Mouse (Mus musculus) ES-CJ7 (cell line): ENCODE data around the gene Ttc28.
A peak's percentile ranks its signal among the peaks of the same experiment; 100 is the strongest.

Source experiments
- DNase-seq: peaks from one replicate; pipeline ENCODE4 v3.0.0; 2011; ENCODE audit warnings: low read depth, low spot score

Ttc28 gene

DNA sequence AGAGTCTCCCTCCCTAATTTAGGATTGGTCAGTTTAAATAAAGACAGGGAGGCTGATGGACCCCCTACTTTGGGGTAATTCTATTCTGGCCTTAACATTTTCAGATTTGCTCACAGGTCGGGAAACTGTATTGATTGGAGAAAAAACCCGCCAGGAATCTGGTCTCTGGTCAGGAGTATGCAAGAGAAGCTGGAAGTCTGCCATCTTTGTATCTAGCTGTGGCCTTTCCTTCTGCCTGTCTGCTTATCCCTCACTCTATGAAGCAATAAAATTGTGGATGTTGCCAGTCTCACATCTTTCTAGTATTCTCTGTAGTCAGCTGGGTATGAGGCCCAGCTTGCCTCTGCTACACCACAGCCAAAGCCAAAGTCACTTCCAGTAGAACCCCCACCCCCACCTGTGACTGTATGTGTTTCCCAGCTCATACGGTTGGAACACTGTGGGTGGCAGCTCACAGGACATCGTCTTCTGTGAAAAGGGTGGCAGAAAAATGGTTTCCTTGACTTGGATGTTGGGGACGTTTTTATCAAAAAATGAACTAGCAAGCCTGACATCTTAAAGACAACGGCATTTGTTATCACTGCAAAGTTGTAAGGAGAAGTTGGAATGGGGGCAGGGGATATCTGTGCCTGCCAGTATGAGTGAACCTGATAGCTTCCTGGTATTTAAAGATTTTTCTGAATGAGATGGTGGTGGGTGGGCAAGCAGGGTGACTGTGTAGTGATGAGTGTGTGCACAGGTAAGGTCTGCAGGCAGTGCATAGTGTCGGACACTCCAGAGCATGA, 281.7 kb downstream of the Ttc28 start:
- no peak for DNase-seq

DNA sequence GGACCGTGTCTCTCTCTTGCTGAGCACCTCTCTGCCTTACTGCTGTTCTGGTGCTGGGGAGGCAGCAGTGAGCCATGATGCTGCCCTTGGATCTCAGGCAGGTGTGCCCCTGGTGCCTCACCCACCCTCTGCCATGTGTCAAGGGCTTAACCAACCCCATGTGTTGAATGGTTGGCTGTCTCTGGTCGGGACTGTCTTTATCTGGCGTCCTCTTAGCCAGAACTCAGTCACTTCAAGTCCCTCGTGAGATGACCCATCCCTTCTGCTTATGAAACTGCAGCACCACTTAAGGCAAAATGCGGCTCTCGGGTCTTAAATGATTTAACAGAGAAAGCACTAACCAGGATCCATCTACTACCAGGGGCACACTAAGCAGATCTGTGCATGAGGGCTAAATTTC, 283.3 kb downstream of the Ttc28 start:
- no peak for DNase-seq

GRCm38 (mm10) chr5:111163377-111163776, 283.8 kb downstream of the Ttc28 start:
- DNase-seq, result no peak

DNA sequence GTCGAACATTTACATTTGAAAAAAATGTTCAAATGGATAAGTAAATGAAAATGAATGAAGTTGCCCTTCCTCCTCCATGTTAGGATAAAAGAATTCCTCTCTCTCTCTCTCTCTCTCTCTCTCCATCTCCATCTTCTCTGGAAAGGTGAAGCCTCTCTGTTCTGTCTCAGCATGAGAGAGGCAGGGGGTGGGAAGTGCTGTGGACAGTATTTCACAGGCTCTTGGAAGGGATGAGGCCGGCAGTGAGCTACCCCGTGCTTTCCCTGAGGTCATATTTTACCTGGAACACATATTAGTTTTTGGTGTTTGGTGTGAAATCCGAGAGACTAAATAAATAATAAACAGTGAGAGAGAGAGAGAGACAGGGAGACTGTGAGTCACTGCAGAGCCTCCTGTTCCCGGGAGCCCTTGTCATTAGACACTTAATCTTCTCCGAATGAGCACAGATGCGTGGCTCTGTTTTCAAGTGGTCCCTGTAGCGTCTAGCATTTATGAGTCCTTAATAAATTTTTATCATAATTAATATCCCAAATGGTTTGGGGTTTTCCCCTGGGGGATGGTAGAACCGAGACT, 284.8 kb downstream of the Ttc28 start:
- no peak for DNase-seq

DNA sequence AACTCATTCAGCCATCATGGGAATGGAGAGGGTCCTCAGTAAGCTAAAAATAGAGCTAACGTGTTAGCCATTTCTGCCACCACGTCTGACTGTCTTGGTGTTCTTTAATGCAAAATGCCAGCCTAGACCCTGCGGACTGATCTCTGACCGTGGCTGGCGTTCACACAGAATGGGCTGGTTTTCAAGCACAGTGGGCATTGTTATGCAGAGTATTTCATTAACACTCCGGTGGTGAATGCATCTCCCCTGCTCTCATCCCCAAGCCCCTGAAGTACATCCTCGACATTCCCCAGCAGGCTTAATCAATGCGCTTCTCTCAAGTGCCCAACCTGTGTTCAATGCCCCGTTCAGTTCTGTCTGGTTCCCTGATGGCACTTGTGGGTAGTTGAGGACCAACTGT, 290.8 kb downstream of the Ttc28 start:
- DNase-seq, result peak; percentile 87

GRCm38 (mm10) chr5:111175410-111175809, 295.8 kb downstream of the Ttc28 start:
- no peak for DNase-seq

DNA sequence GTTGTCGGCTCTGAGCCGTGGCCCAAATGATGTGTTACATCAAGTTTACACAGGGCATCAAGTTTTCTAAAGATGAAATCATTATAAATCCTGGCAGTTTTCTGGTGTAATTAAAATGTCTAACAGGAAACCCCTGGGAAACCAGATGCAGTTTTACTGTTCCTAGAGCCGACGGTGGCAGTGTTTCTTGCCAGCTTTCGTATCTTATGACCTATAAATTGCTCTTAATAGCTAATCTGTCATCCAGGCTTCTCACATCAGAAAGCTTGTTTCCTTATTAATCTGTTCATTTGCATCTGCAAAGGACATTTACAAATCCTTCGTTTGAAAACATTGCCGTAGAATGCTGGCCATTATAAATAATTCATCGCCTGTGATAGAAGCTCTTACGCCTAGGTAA, 296.2 kb downstream of the Ttc28 start:
- DNase-seq, result no peak

DNA sequence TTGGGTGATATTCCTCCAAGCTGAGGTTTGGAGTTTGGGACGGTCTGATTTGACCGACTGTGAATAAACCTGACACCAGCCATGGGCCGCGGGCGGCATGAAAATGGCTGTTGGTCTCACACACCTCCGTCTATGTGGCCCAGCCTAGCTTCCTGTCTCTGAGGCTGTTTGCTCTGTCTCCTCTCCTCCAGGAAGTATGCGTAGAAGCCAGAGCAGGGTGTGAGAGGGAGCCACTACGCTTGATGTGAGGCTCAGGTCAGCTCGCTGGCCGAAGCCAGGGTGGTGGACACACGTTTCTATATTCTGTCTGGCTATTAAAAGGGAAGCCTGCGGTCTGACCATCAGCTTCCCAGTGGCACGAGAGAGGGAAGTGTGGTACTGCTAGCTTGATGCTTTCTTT, 296.8 kb downstream of the Ttc28 start:
- no peak for DNase-seq

DNA sequence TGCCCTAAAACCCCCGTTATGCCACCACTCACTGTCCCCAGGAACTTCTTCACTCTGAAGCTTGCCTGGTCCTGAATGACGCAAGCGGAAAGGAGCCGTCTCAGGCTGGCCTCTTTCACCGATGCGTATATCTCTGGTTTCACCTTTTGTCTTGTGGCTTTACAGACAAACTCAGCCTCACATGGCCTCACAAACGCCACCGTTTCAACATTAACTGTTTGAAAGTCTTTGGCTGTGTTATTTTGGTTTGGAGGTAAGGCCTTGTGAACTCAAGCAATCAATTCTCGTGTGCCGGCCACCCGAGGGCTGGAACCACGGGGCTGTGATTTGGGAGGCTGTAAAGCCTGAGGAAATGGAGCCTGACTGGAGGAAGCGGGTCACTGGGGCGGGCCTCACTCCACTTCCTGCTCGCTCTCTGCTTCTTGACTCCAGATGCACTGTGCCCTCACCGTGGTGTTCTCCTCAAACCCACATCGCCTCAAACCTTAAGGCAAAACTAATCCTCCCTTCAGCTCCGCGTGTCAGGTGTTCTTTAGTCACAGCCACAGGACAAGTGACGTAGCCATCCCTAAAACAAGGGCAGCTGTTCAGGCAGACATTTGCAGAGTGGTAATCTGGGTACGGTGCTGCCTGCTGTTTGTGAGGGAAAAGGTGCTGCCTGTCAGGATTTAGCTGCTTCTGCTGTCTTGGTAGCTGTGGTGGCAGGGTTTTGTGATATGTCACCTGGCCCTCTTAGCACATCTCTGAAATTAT, 298.9 kb downstream of the Ttc28 start:
- peak; percentile 28 for DNase-seq

- no peak for DNase-seq
Measured at GRCm38 (mm10) chr5:111179651-111180050, 300.0 kb downstream of the Ttc28 start.

- no peak for DNase-seq
Measured at GRCm38 (mm10) chr5:111180091-111181053, 300.8 kb downstream of the Ttc28 start.

GRCm38 (mm10) chr5:111181204-111181912, 301.8 kb downstream of the Ttc28 start:
- no peak for DNase-seq

GRCm38 (mm10) chr5:111186600-111186999, 307.0 kb downstream of the Ttc28 start:
- DNase-seq, result peak; percentile 55

DNA sequence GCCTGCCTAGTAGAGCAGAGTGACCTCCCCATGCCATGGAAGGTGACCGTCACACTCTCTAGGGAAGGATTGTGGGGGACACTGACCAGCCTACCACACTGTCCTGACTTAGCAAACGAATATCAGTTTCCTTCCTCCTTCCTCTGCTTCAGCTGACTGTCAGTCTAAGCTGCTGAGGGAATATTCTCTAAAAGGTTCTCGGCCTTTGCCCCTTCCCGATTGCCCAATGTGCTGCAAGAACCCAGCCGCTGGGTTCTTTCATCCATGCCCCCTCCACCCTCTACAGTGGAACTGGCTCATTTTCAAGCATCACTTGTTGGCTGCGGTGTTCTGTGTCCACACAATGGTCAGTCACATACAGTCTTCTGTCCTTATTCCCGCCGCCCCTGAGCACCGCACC, 312.4 kb downstream of the Ttc28 start:
- DNase-seq, result no peak

DNA sequence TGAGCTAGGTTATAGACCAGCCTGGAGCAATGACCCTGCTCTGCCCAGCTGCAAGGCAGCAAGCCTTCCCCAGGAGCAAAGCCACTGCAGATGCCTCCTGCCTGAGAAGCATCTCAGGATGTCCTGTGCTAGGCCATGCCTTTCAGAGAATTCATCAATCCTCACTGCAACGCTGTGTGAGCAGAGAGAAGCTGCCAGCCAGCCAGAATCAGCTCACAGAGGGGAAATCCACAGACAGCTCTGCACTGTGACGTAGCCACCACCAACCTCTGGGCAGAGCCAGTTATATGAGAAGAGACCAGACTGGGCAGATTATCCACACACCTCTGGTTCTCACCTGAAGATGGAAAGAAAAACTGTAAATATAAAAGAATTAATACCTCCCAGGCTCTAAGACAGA, 315.2 kb downstream of the Ttc28 start:
- DNase-seq, result no peak

GRCm38 (mm10) chr5:111195488-111196485, 316.2 kb downstream of the Ttc28 start:
- DNase-seq, result peak; percentile 19

DNA sequence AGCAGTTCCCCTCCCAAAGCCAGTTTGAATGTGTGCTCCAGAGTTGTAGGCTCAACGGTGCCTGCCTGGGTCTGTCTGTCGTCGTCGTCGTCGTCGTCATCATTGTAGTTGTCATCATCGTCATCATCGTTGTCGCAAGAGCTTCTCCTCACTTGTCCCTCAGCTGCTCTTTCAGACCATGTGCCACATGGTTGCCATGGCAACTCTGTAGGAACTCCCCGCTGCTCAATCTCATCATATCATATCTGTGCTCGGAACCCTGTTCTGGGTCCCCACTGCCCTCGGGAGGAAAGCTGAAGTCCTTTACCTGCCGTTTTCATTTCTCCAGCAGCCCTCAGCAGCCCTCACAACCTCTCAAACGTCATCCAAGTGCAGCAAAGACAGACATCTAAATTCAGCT, 318.1 kb downstream of the Ttc28 start:
- DNase-seq, result no peak

- no peak for DNase-seq
Measured at GRCm38 (mm10) chr5:111200167-111200840, 320.7 kb downstream of the Ttc28 start.
